Mouse (Mus musculus) embryonic facial prominence, embryonic 12.5 days (tissue): ENCODE measurements around the gene Crx. TPM values are rescaled to one million over a fixed set of nuclear protein-coding genes. Genes with fewer than 3 reads are reported as not detected.
A peak's percentile ranks its signal among the peaks of the same experiment; 100 is the strongest.

Experiments used
- ATAC-seq: fragments of 200-750 bp; cut with Nextera tagmentation; 2 replicates; pipeline ENCODE4 v1.8.0; 2017; ENCODE audit not compliant: insufficient number of reproducible peaks, insufficient read depth, low FRiP score, low TSS enrichment
- H3K27ac ChIP-seq: fragments of 300-500 bp; sonication (generic); 2 replicates; pipeline ENCODE4 v1.5.1; 2016; ENCODE audit warnings: mild to moderate bottlenecking
- H3K27me3 ChIP-seq: fragments of 300-500 bp; sonication (generic); 2 replicates; pipeline ENCODE4 v1.6.1; 2016; ENCODE audit warnings: mild to moderate bottlenecking, moderate library complexity
- H3K36me3 ChIP-seq: fragments of 300-500 bp; sonication (generic); 2 replicates; pipeline ENCODE4 v1.6.1; 2016; ENCODE audit warnings: mild to moderate bottlenecking
- H3K4me1 ChIP-seq: fragments of 300-500 bp; sonication (generic); 2 replicates; pipeline ENCODE4 v1.6.1; 2016
- H3K4me2 ChIP-seq: fragments of 300-500 bp; sonication (generic); replicated peaks from 2 replicates; pipeline ENCODE4 v1.6.1; 2016; ENCODE audit warnings: mild to moderate bottlenecking, moderate library complexity
- H3K4me3 ChIP-seq: fragments of 300-500 bp; sonication (generic); 2 replicates; pipeline ENCODE4 v1.5.1; 2016; ENCODE audit warnings: mild to moderate bottlenecking
- H3K9ac ChIP-seq: fragments of 300-500 bp; sonication (generic); 2 replicates; pipeline ENCODE4 v1.6.1; 2016; ENCODE audit warnings: mild to moderate bottlenecking, moderate library complexity
- H3K9me3 ChIP-seq: fragments of 300-500 bp; sonication (generic); 2 replicates; pipeline ENCODE4 v1.6.1; 2016; ENCODE audit warnings: mild to moderate bottlenecking, moderate library complexity
- WGBS: fragments of 180-500 bp; shearing (Covaris S2); methylation state at CpG from one replicate; pipeline ENCODE4 v1.1.7; 2016; 5-methylcytosine and 5-hydroxymethylcytosine counted together
- polyA plus RNA-seq: library from polyadenylated mRNA; unstranded; fragments of >200 nt; fragmentation: Nextera tagmentation; extraction: Ambion mirVana; gene quantifications from 2 replicates; pipeline ENCODE4 v1.2.1, GENCODE M21; 2016

The Crx gene
- polyA plus RNA-seq, 1 experiment from 2014 or later, result not detected

DNA sequence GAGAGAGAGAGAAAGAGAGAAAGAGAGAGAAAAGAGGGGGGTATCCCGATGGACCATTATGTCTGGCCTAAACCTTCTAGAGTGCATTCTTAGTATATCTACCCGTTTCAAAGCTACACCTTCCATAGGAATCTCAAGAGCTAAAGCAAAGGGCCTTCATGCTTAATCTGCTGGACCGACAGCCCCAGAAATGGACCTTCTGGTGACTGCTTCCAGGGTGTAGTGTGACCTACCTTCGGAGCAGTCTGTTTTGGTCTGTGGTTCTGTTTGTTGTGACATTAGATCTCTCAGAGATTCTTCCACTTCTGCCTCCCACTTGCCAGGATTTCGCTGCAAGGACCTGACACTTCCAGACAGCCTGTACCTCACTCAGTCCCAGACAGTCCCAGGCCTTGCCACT, 30.8 kb upstream of the Crx start:
- 73% methylated on average over 5 of the region's 5 CpGs for WGBS
- no peak overlapping the region for H3K27ac ChIP-seq
- no peaks in the 10 kb centered on the region for H3K27me3 ChIP-seq
- H3K9me3 ChIP-seq, result no peaks in the 10 kb centered on the region
- H3K4me2 ChIP-seq, result no peak overlapping the region
- H3K9ac ChIP-seq, result no peak overlapping the region
- no peaks in the 10 kb centered on the region for H3K36me3 ChIP-seq
- H3K4me1 ChIP-seq, result no peaks in the 10 kb centered on the region
- no peak overlapping the region for H3K4me3 ChIP-seq
- no peak for ATAC-seq

DNA sequence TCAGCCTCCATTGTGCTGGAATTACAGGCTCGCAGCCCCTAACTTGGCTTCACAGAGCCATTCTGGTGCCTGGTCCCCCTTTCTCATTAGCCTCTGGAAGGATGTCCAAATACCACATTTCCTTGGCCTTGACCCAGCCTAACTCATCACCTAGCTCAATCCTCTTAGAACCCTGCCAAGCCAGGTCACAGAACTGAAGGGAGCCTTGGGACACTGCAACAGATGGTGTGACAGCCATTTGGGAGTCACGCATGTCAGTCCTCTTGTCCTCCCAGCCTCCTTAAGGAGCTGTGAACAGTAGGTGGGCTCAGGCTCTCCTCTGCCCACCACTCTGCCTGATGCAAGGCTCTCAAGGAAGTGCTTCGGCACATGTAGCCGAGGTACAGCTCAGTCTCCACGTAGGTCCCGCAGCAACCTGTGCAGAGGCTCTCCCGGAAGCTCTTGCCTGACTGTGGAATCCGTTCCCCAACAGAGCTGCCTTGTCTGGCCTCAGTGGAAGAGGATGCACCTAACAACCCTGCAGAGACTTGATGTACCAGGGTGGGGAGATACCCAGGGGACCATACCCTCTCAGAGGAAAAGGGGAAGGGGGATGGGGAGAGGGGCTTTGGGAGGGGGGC, 28.3 kb upstream of the Crx start:
- no peaks in the 10 kb centered on the region for H3K27me3 ChIP-seq
- no peaks in the 10 kb centered on the region for H3K36me3 ChIP-seq
- no peak overlapping the region for H3K9ac ChIP-seq
- no peak overlapping the region for H3K27ac ChIP-seq
- H3K4me1 ChIP-seq, result no peaks in the 10 kb centered on the region
- 76% methylated on average over 8 of the region's 8 CpGs for WGBS
- 0 out of 2 replicates have a peak, but pooled peaks have one; percentile 17 for ATAC-seq
- H3K4me3 ChIP-seq, result no peak overlapping the region
- H3K9me3 ChIP-seq, result no peaks in the 10 kb centered on the region
- H3K4me2 ChIP-seq, result no peak overlapping the region

- Histone ChIP-seq H3K4me2 (no peak overlapping the region), H3K4me3 (no peak overlapping the region), H3K9ac (no peak overlapping the region), H3K27me3 (no peaks in the 10 kb centered on the region), H3K4me1 (no peaks in the 10 kb centered on the region), H3K9me3 (no peaks in the 10 kb centered on the region), H3K27ac (no peak overlapping the region), H3K36me3 (no peaks in the 10 kb centered on the region)
- no peak for ATAC-seq
- 73% methylated on average over 1 of the region's 1 CpGs for WGBS
Observed at GRCm38 (mm10) chr7:15906602-15907001, 26.8 kb upstream of the Crx start.

DNA sequence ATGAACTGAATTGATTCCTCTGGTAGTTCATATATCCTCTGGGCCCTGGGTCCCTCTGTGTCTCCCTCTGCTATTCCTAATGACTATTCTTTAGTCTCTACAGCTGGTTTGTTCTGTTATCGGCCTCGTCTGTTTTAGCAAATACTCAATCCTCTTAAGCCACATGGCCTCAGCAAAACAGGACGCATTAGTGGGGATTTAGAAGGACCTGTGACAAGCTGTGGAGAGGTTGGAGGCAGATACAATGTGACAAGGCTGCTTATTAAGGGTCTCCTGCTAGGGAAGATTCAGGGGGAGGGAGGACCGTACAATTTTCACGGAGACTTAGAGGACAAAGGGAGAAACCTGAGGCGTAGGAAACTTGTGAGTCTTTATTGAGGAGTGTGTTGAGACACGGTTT, 26.1 kb upstream of the Crx start:
- ATAC-seq, result no peak
- Histone ChIP-seq H3K27ac (no peak overlapping the region), H3K4me3 (no peak overlapping the region)

DNA sequence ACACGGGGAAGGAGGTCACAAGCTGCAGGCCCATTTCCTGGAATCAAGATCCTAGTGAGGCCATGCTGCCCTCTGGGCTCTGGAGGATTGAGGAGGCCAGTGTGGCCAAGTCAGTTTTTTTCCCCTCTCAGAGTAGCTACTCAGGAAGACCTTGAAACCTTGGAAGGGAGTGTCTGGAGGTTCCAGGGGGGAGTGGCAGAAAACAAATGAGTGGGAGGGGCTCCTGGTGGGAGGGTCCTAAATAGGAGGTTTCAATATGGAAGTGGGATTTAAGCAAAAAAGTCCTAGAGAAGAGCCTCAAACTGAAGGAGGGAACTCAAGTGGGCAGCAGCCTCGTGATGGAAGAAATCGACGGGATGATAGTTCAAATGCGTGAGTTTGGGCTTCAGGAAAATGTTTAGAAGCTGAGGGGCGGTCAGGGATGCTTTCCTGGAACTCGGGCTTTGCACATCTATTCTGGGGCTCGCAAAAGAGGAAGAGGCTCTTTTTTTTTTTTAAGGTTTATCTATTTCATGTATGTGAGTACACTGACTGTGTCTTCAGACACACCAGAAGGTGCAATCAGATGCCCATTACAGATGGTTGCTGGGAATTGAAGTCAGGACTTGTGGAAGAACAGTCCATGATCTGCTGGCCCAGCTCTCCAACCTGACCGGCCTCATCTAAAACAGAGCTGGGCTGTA, 21.7 kb upstream of the Crx start:
- Histone ChIP-seq H3K27ac (no peak overlapping the region), H3K4me1 (no peaks in the 10 kb centered on the region), H3K4me3 (no peak overlapping the region), H3K9me3 (no peaks in the 10 kb centered on the region), H3K36me3 (no peaks in the 10 kb centered on the region), H3K27me3 (no peaks in the 10 kb centered on the region), H3K4me2 (no peak overlapping the region), H3K9ac (no peak overlapping the region)
- no peak for ATAC-seq
- 79% methylated on average over 9 of the region's 9 CpGs for WGBS

More for the DNA sequence above, 26.1 kb upstream of the Crx start:
- WGBS, result 72% methylated on average over 7 of the region's 7 CpGs
- no peak overlapping the region for H3K4me2 ChIP-seq
- no peaks in the 10 kb centered on the region for H3K36me3 ChIP-seq
- H3K27me3 ChIP-seq, result no peaks in the 10 kb centered on the region
- H3K9ac ChIP-seq, result no peak overlapping the region
- H3K4me1 ChIP-seq, result no peaks in the 10 kb centered on the region
- no peaks in the 10 kb centered on the region for H3K9me3 ChIP-seq

- Histone ChIP-seq H3K4me3 (no peak overlapping the region), H3K27me3 (no peaks in the 10 kb centered on the region), H3K36me3 (no peaks in the 10 kb centered on the region), H3K27ac (no peak overlapping the region), H3K4me2 (no peak overlapping the region), H3K9me3 (no peaks in the 10 kb centered on the region), H3K4me1 (no peaks in the 10 kb centered on the region), H3K9ac (no peak overlapping the region)
- 74% methylated on average over 1 of the region's 1 CpGs for WGBS
- no peak for ATAC-seq
Observed at GRCm38 (mm10) chr7:15894251-15894650, 14.5 kb upstream of the Crx start.

DNA sequence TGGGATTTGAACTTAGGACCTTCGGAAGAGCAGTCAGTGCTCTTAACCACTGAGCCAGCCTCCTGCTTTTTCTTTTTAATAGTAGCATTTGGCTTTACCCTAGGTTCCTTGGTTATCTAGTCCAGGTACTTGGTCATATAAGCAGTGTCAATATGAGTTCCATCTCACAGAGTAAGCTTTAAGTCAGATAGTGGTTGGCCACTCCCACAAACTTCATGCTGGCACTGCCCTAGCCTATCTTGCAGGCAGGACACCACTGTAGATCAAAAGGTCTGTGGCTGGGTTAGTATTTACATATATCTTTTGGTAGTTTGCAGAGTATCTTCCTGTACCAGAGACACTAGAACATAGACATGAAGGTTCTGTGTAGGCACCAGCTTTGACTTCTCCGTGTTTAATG, 4.4 kb upstream of the Crx start:
- Histone ChIP-seq H3K36me3 (no peaks in the 10 kb centered on the region), H3K4me2 (no peak overlapping the region), H3K9me3 (no peaks in the 10 kb centered on the region), H3K27me3 (no peaks in the 10 kb centered on the region), H3K4me1 (no peaks in the 10 kb centered on the region), H3K9ac (no peak overlapping the region), H3K27ac (no peak overlapping the region), H3K4me3 (no peak overlapping the region)
- ATAC-seq, result no peak
- WGBS, result 89% methylated on average over 2 of the region's 2 CpGs

DNA sequence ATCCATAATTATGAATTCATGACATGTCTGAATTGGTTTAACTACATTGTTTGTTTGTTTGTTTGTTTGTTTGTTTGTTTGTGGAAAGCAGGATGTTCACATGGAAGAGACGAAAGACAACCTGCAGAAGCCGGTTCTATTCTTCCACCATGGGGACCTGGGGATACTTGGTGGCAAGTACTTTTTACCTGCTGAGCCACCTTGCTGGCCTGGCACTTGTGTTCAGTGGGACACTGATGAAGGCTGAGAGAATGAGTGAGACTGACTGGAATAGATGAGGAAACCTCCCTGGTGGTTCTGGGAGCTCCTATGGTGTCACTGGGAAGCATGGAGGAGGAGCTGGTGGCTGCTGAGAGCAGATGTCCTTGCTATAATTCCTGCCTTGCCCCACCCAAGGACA, 2.5 kb upstream of the Crx start, which contains the start of gene Crxos:
Crxos (plus strand) TSS at position 301 of the 400 bp plus-strand sequence.
- no peak within 1 kb of the TSS for H3K27ac ChIP-seq
- H3K9ac ChIP-seq, result no peak within 1 kb of the TSS
- no peaks in the 10 kb centered on the region for H3K27me3 ChIP-seq
- WGBS, result 87% methylated on average over 2 of the region's 2 CpGs
- no peaks in the 10 kb centered on the region for H3K36me3 ChIP-seq
- no peak within 1 kb of the TSS for H3K4me3 ChIP-seq
- H3K4me1 ChIP-seq, result no peaks in the 10 kb centered on the region
- H3K4me2 ChIP-seq, result no peak within 1 kb of the TSS
- H3K9me3 ChIP-seq, result no peaks in the 10 kb centered on the region
- no peak for ATAC-seq

- H3K9me3 ChIP-seq, result no peaks in the 10 kb centered on the region
- no peak overlapping the region for H3K9ac ChIP-seq
- WGBS, result 68% methylated on average over 3 of the region's 3 CpGs
- ATAC-seq, result no peak
- H3K27me3 ChIP-seq, result no peaks in the 10 kb centered on the region
- H3K36me3 ChIP-seq, result no peaks in the 10 kb centered on the region
- no peak overlapping the region for H3K27ac ChIP-seq
- H3K4me2 ChIP-seq, result no peak overlapping the region
- H3K4me1 ChIP-seq, result no peaks in the 10 kb centered on the region
- H3K4me3 ChIP-seq, result no peak overlapping the region
Observed at GRCm38 (mm10) chr7:15881831-15882230, 2.1 kb upstream of the Crx start.

GRCm38 (mm10) chr7:15881388-15881787, 1.6 kb upstream of the Crx start:
- 6% methylated on average over 7 of the region's 7 CpGs for WGBS
- Histone ChIP-seq H3K4me2 (no peak overlapping the region), H3K4me3 (no peak overlapping the region), H3K36me3 (no peaks in the 10 kb centered on the region), H3K4me1 (no peaks in the 10 kb centered on the region), H3K9ac (no peak overlapping the region), H3K27me3 (no peaks in the 10 kb centered on the region), H3K27ac (no peak overlapping the region), H3K9me3 (no peaks in the 10 kb centered on the region)
- ATAC-seq, result peak; percentile 72

- WGBS, result 55% methylated on average over 4 of the region's 4 CpGs
- Histone ChIP-seq H3K4me1 (no peaks in the 10 kb centered on the region), H3K27me3 (no peaks in the 10 kb centered on the region), H3K9ac (no peak overlapping the region), H3K9me3 (no peaks in the 10 kb centered on the region), H3K4me3 (no peak overlapping the region), H3K36me3 (no peaks in the 10 kb centered on the region), H3K4me2 (no peak overlapping the region), H3K27ac (no peak overlapping the region)
- no peak for ATAC-seq
Observed at GRCm38 (mm10) chr7:15864104-15864503, 15.7 kb downstream of the Crx start.

GRCm38 (mm10) chr7:15859657-15860056, 20.1 kb downstream of the Crx start:
- 49% methylated on average over 2 of the region's 2 CpGs for WGBS
- Histone ChIP-seq H3K27ac (no peak overlapping the region), H3K9me3 (no peaks in the 10 kb centered on the region), H3K9ac (no peak overlapping the region), H3K4me1 (no peaks in the 10 kb centered on the region), H3K36me3 (no peaks in the 10 kb centered on the region), H3K4me2 (no peak overlapping the region), H3K27me3 (no peaks in the 10 kb centered on the region), H3K4me3 (no peak overlapping the region)
- ATAC-seq, result no peak
